ENCODE assay signal across 17 mouse cellular contexts in genomic region chr11:96324965-96325364, GRCm38 (mm10). TPM values are rescaled to one million over a fixed set of nuclear protein-coding genes. Genes with fewer than 3 reads are reported as not detected.
A peak's percentile ranks its signal among the peaks of the same experiment; 100 is the strongest.
DNase-seq lines count a peak whose midpoint lies in the region; ATAC-seq and TF ChIP-seq lines count a peak whose summit lies in the region.
"Had no signal": no experiment of that assay in that cellular context is flagged by ENCODE, and none has a peak within 500 bp of the region (broad histone marks: within the 10 kb centered on the region; RNA-seq: fewer than 3 reads in every experiment).

No protein-coding gene starts in this region.

- peaks cover 100% of the 10 kb centered on the region for H3K27me3 ChIP-seq in heart, embryonic 13.5 days (replicated peaks)
- H3K27me3 ChIP-seq in heart, adult 2 months (ENCODE audit: control insufficient read depth, insufficient read depth, low read length) = peaks cover 11% of the 10 kb centered on the region
- H3K27me3 ChIP-seq in lung, embryonic 16.5 days (ENCODE audit: control insufficient read depth, insufficient read depth, low read depth, low read length) = peaks cover 19% of the 10 kb centered on the region
- H3K27me3 ChIP-seq in intestine, postnatal 0 days (replicated peaks; ENCODE audit: control insufficient read depth, insufficient read depth, low read length) = peaks cover 12% of the 10 kb centered on the region

- H3K9ac ChIP-seq in heart, embryonic 13.5 days = peak overlapping the region; percentile 67
- H3K9ac ChIP-seq in heart, adult 2 months (ENCODE audit: low read depth, low read length) = no peak overlapping the region
- peak overlapping the region; percentile 79 for H3K9ac ChIP-seq in lung, embryonic 16.5 days (ENCODE audit: low read length)
- 0 out of 2 replicates have a peak overlapping the region, but pooled peaks have one; percentile 57 for H3K9ac ChIP-seq in intestine, postnatal 0 days (ENCODE audit: low read depth, low read length)
- H3K9ac ChIP-seq: limb, embryonic 13.5 days had no signal

- WGBS in heart, embryonic 13.5 days = 8% methylated on average over 8 of the region's 8 CpGs
- 23% methylated on average over 8 of the region's 8 CpGs for WGBS in heart, adult 2 months
- WGBS in lung, embryonic 16.5 days = 15% methylated on average over 8 of the region's 8 CpGs
- 37% methylated on average over 8 of the region's 8 CpGs for WGBS in intestine, postnatal 0 days

- TF ChIP-seq POLR2A in heart, adult 2 months (IDR thresholded peaks at IDR 0.05; ENCODE audit: insufficient read depth, low read depth, low read length) = no peak

- no peak for TF ChIP-seq CTCF in heart, adult 2 months (IDR thresholded peaks at IDR 0.05)
- TF ChIP-seq CTCF in intestine, postnatal 0 days (IDR thresholded peaks at IDR 0.05; ENCODE audit: low read depth) = no peak

- peak overlapping the region; percentile 49 for H3K4me2 ChIP-seq in heart, embryonic 13.5 days
- H3K4me2 ChIP-seq in lung, embryonic 16.5 days (ENCODE audit: low read depth, low read length) = peak overlapping the region; percentile 79
- peak overlapping the region; percentile 83 for H3K4me2 ChIP-seq in intestine, postnatal 0 days (replicated peaks; ENCODE audit: low read depth)

- no peaks in the 10 kb centered on the region for H3K9me3 ChIP-seq in heart, embryonic 13.5 days
- H3K9me3 ChIP-seq in lung, embryonic 16.5 days (ENCODE audit: control insufficient read depth, low read length) = no peaks in the 10 kb centered on the region
- H3K9me3 ChIP-seq in intestine, postnatal 0 days (ENCODE audit: control insufficient read depth) = no peaks in the 10 kb centered on the region
- H3K9me3 ChIP-seq: limb, embryonic 13.5 days had no signal

- H3K4me1 ChIP-seq in heart, embryonic 13.5 days = no peaks in the 10 kb centered on the region; the same call in 1 of the 2 replicates
- H3K4me1 ChIP-seq in heart, adult 2 months (ENCODE audit: control insufficient read depth, insufficient read depth, low read length) = no peaks in the 10 kb centered on the region
- H3K4me1 ChIP-seq in lung, embryonic 16.5 days (replicated peaks; ENCODE audit: control insufficient read depth, insufficient read depth, low read length) = peaks cover 15% of the 10 kb centered on the region
- no peaks in the 10 kb centered on the region; the same call in 1 of the 2 replicates for H3K4me1 ChIP-seq in intestine, postnatal 0 days (replicated peaks; ENCODE audit: control insufficient read depth, insufficient read depth, low read length)

- no peak for TF ChIP-seq EP300 in heart, adult 2 months (IDR thresholded peaks at IDR 0.05; ENCODE audit: insufficient read depth, low read depth, low read length)

- no peaks in the 10 kb centered on the region for H3K36me3 ChIP-seq in heart, embryonic 13.5 days
- no peaks in the 10 kb centered on the region for H3K36me3 ChIP-seq in heart, adult 2 months (ENCODE audit: control insufficient read depth, insufficient read depth, low read length)
- no peaks in the 10 kb centered on the region for H3K36me3 ChIP-seq in lung, embryonic 16.5 days (ENCODE audit: control insufficient read depth, insufficient read depth, low read length)
- no peaks in the 10 kb centered on the region for H3K36me3 ChIP-seq in intestine, postnatal 0 days (ENCODE audit: control insufficient read depth, insufficient read depth)
- H3K36me3 ChIP-seq: limb, embryonic 13.5 days had no signal

- no peak for ATAC-seq in heart, embryonic 13.5 days (ENCODE audit: extremely low read depth, insufficient number of reproducible peaks, low FRiP score, low TSS enrichment)
- ATAC-seq in lung, embryonic 16.5 days (ENCODE audit: low read depth) = no peak
- ATAC-seq in intestine, postnatal 0 days = no peak
- ATAC-seq: forebrain, embryonic 16.5 days; midbrain, embryonic 16.5 days had no signal

- no peaks in the 10 kb centered on the region for H3K79me2 ChIP-seq in heart, adult 2 months (replicated peaks; ENCODE audit: control insufficient read depth, insufficient read depth, low read length)

- intact Hi-C loops in heart, adult 2 months (cut with DNase I) = no loop called here

- H3K4me3 ChIP-seq in heart, embryonic 13.5 days = peak overlapping the region; percentile 23
- H3K4me3 ChIP-seq in heart, adult 2 months = no peak overlapping the region
- H3K4me3 ChIP-seq in lung, embryonic 16.5 days (ENCODE audit: low read length) = peak overlapping the region; percentile 45
- H3K4me3 ChIP-seq in intestine, postnatal 0 days (ENCODE audit: low read depth, low read length) = peak overlapping the region; percentile 17

- no peak for DNase-seq in heart, adult 2 months
- DNase-seq in lung, postnatal 25 days (ENCODE audit: low spot score) = no peak
- no peak for DNase-seq in spleen, postnatal 4 days (ENCODE audit: low spot score in 2 of 2)
- DNase-seq in frontal cortex, postnatal 25 days (ENCODE audit: low spot score in 2 of 2) = no peak
- DNase-seq in adrenal gland, adult 18-20 months (ENCODE audit: low spot score in 2 of 2) = no peak
- DNase-seq: adrenal gland, postnatal 25 days; cerebellum, postnatal 25 days; gastrocnemius, postnatal 14 days; layer of hippocampus, postnatal 36 days had no signal

- peak overlapping the region; percentile 45; the same call in 1 of the 2 replicates for H3K27ac ChIP-seq in heart, embryonic 13.5 days (replicated peaks)
- H3K27ac ChIP-seq in heart, adult 2 months = no peak overlapping the region
- peak overlapping the region; percentile 94 for H3K27ac ChIP-seq in lung, embryonic 16.5 days (ENCODE audit: low read length)
- no peak overlapping the region for H3K27ac ChIP-seq in intestine, postnatal 0 days (ENCODE audit: low read depth, low read length)
- H3K27ac ChIP-seq: limb, embryonic 13.5 days; macrophage had no signal

RNA-seq across cellular contexts. Expression of gene Hoxb3, which starts 1.8 kb away (rescaled TPM):
- 0.31 and 1.1 TPM in 2 replicates for polyA plus RNA-seq in heart, embryonic 13.5 days (2015; fragmentation: Nextera tagmentation; extraction: Ambion mirVana)
- under 1 TPM; 0.23 to 0.30 TPM for total RNA-seq in heart, adult 2 months (2021)
- polyA plus RNA-seq in heart, adult 2 months (2012; rRNA removed) = 0.64 and 0.82 TPM in 2 replicates
- 2.1 and 2.6 TPM in 2 replicates for polyA plus RNA-seq in lung, embryonic 16.5 days (2015; fragmentation: Nextera tagmentation; extraction: Ambion mirVana)
- polyA plus RNA-seq in intestine, postnatal 0 days (2015; fragmentation: Nextera tagmentation; extraction: Ambion mirVana) = 1.1 and 1.3 TPM in 2 replicates
- 10 to 100 TPM; 17.2 to 20.7 TPM for total RNA-seq in adrenal gland, adult 18-20 months (2021)
- total RNA-seq: layer of hippocampus, postnatal 36 days had no signal
- polyA plus RNA-seq: forebrain, embryonic 16.5 days; midbrain, embryonic 16.5 days had no signal

RNA-seq across cellular contexts. Expression of gene Hoxb4, which starts 6.9 kb away (rescaled TPM):
- 0.43 and 0.59 TPM in 2 replicates for polyA plus RNA-seq in heart, embryonic 13.5 days (2015; fragmentation: Nextera tagmentation; extraction: Ambion mirVana)
- under 1 TPM; 0.63 to 0.75 TPM for total RNA-seq in heart, adult 2 months (2021)
- 1.00 and 1.1 TPM in 2 replicates for polyA plus RNA-seq in heart, adult 2 months (2012; rRNA removed)
- 3.4 TPM in 2 replicates for polyA plus RNA-seq in lung, embryonic 16.5 days (2015; fragmentation: Nextera tagmentation; extraction: Ambion mirVana)
- 1.1 and 1.5 TPM in 2 replicates for polyA plus RNA-seq in intestine, postnatal 0 days (2015; fragmentation: Nextera tagmentation; extraction: Ambion mirVana)
- total RNA-seq in adrenal gland, adult 18-20 months (2021) = 10 to 100 TPM; 16.3 to 22.1 TPM
- total RNA-seq: layer of hippocampus, postnatal 36 days had no signal
- polyA plus RNA-seq: forebrain, embryonic 16.5 days; midbrain, embryonic 16.5 days had no signal

RNA-seq across cellular contexts. Expression of gene Hoxb5, which starts 21.8 kb away (rescaled TPM):
- polyA plus RNA-seq in heart, embryonic 13.5 days (2015; fragmentation: Nextera tagmentation; extraction: Ambion mirVana) = 3.8 and 5.5 TPM in 2 replicates
- under 1 TPM in 1 of 2 experiments, not detected in 1; 0.18 TPM for total RNA-seq in heart, adult 2 months (2021)
- 0.20 and 0.23 TPM in 2 replicates for polyA plus RNA-seq in heart, adult 2 months (2012; rRNA removed)
- 39.2 and 46.6 TPM in 2 replicates for polyA plus RNA-seq in lung, embryonic 16.5 days (2015; fragmentation: Nextera tagmentation; extraction: Ambion mirVana)
- 14.7 and 15.8 TPM in 2 replicates for polyA plus RNA-seq in intestine, postnatal 0 days (2015; fragmentation: Nextera tagmentation; extraction: Ambion mirVana)
- 10 to 100 TPM; 11.6 to 27.3 TPM for total RNA-seq in adrenal gland, adult 18-20 months (2021)
- total RNA-seq: layer of hippocampus, postnatal 36 days had no signal
- polyA plus RNA-seq: forebrain, embryonic 16.5 days; macrophage; midbrain, embryonic 16.5 days had no signal

RNA-seq across cellular contexts. Expression of gene Hoxb2, which starts 25.4 kb away (rescaled TPM):
- 3.6 and 5.9 TPM in 2 replicates for polyA plus RNA-seq in heart, embryonic 13.5 days (2015; fragmentation: Nextera tagmentation; extraction: Ambion mirVana)
- under 1 TPM; 0.23 to 0.68 TPM for total RNA-seq in heart, adult 2 months (2021)
- 0.91 and 1.4 TPM in 2 replicates for polyA plus RNA-seq in heart, adult 2 months (2012; rRNA removed)
- 20.1 and 24.0 TPM in 2 replicates for polyA plus RNA-seq in lung, embryonic 16.5 days (2015; fragmentation: Nextera tagmentation; extraction: Ambion mirVana)
- 8.4 and 9.4 TPM in 2 replicates for polyA plus RNA-seq in intestine, postnatal 0 days (2015; fragmentation: Nextera tagmentation; extraction: Ambion mirVana)
- total RNA-seq in adrenal gland, adult 18-20 months (2021) = 10 to 100 TPM; 17.1 to 21.5 TPM
- total RNA-seq: layer of hippocampus, postnatal 36 days had no signal
- polyA plus RNA-seq: forebrain, embryonic 16.5 days; macrophage had no signal

RNA-seq across cellular contexts. Expression of gene Hoxb6, which starts 32.7 kb away (rescaled TPM):
- polyA plus RNA-seq in heart, embryonic 13.5 days (2015; fragmentation: Nextera tagmentation; extraction: Ambion mirVana) = 1.4 and 2.0 TPM in 2 replicates
- total RNA-seq in heart, adult 2 months (2021) = not detected
- polyA plus RNA-seq in heart, adult 2 months (2012; rRNA removed) = not detected in 2 replicates
- polyA plus RNA-seq in lung, embryonic 16.5 days (2015; fragmentation: Nextera tagmentation; extraction: Ambion mirVana) = 8.8 and 11.6 TPM in 2 replicates
- 5.7 and 6.4 TPM in 2 replicates for polyA plus RNA-seq in intestine, postnatal 0 days (2015; fragmentation: Nextera tagmentation; extraction: Ambion mirVana)
- 10 to 100 TPM; 37.0 to 68.1 TPM for total RNA-seq in adrenal gland, adult 18-20 months (2021)
- total RNA-seq: layer of hippocampus, postnatal 36 days had no signal
- polyA plus RNA-seq: forebrain, embryonic 16.5 days; heart, postnatal 0 days; macrophage; midbrain, embryonic 16.5 days had no signal

Comparison
In these comparisons a context has a peak if more than half of its experiments do, and no peak if none do; other contexts are left out.
1. H3K27ac ChIP-seq: peak in heart, embryonic 13.5 days (single experiment) and lung, embryonic 16.5 days (single experiment); none in heart, adult 2 months (single experiment) and intestine, postnatal 0 days (single experiment).
2. Peak in every context shown above with its lines, with median percentiles within 50 percentile points of each other: H3K4me2 ChIP-seq.